Mouse (Mus musculus) heart, embryonic 14.5 days (tissue): ENCODE results near the gene Trim69. TPM values are rescaled to one million over a fixed set of nuclear protein-coding genes. Genes with fewer than 3 reads are reported as not detected.
"Not testable (repeated sequence)": the region's sequence is repeated elsewhere in the genome, so short reads cannot be mapped to it uniquely, and the experiment has no call there.

ENCODE experiments used
- ATAC-seq: fragments of 200-750 bp; cut with Nextera tagmentation; 2 replicates; pipeline ENCODE4 v1.8.0; 2017; ENCODE audit warnings: low read depth, moderate TSS enrichment; ENCODE audit not compliant: insufficient number of reproducible peaks, insufficient read depth, low FRiP score
- H3K27ac ChIP-seq, 2 experiments: fragments of 200-500 bp in 1 of 2; fragments of 300-500 bp in 1 of 2; sonication (generic) in 1 of 2; replicated peaks in 1 of 2; 2 replicates each; pipeline ENCODE4 v1.5.1; 2012 to 2014; ENCODE audit warnings: low read depth in 2 of 2, low read length in 2 of 2, control low read depth in 1 of 2, mild to moderate bottlenecking in 1 of 2, mixed read lengths in 1 of 2; ENCODE audit not compliant: control insufficient read depth in 1 of 2, insufficient read depth in 1 of 2
- H3K27me3 ChIP-seq: fragments of 300-500 bp; sonication (generic); 2 replicates; pipeline ENCODE4 v1.6.1; 2014; ENCODE audit warnings: mild to moderate bottlenecking, low read length, control low read depth; ENCODE audit not compliant: control insufficient read depth, insufficient read depth
- H3K36me3 ChIP-seq: fragments of 300-500 bp; sonication (generic); 2 replicates; pipeline ENCODE4 v1.6.1; 2014; ENCODE audit warnings: mild to moderate bottlenecking, control low read depth, low read length, mixed read lengths; ENCODE audit not compliant: control insufficient read depth, insufficient read depth
- H3K4me1 ChIP-seq, 2 experiments: fragments of 200-500 bp in 1 of 2; fragments of 300-500 bp in 1 of 2; sonication (generic) in 1 of 2; 2 replicates each; pipeline ENCODE4 v1.6.1; 2012 to 2014; ENCODE audit warnings: low read length in 2 of 2, control low read depth in 1 of 2, mixed read lengths in 1 of 2; ENCODE audit not compliant: control insufficient read depth in 2 of 2, insufficient read depth in 2 of 2
- H3K4me2 ChIP-seq: fragments of 300-500 bp; sonication (generic); 2 replicates; pipeline ENCODE4 v1.6.1; 2014; ENCODE audit warnings: mild to moderate bottlenecking, low read length
- H3K4me3 ChIP-seq, 2 experiments: fragments of 200-500 bp in 1 of 2; fragments of 300-500 bp in 1 of 2; sonication (generic) in 1 of 2; 2 replicates each; pipeline ENCODE4 v1.5.1; 2012 to 2014; ENCODE audit warnings: low read length in 2 of 2, mild to moderate bottlenecking in 2 of 2, control low read depth in 1 of 2, low read depth in 1 of 2, moderate library complexity in 1 of 2; ENCODE audit not compliant: control insufficient read depth in 1 of 2, insufficient read depth in 1 of 2
- H3K9ac ChIP-seq: fragments of 300-500 bp; sonication (generic); 2 replicates; pipeline ENCODE4 v1.6.1; 2014; ENCODE audit warnings: mild to moderate bottlenecking, low read length
- H3K9me3 ChIP-seq: fragments of 300-500 bp; sonication (generic); 2 replicates; pipeline ENCODE4 v1.6.1; 2016; ENCODE audit warnings: low read length, control low read depth; ENCODE audit not compliant: control insufficient read depth
- WGBS: fragments of 180-500 bp; shearing (Covaris S2); extraction: QIAGEN DNeasy Blood & Tissue Kit; methylation state at CpG from one replicate; pipeline ENCODE4 v1.1.7; 2014; 5-methylcytosine and 5-hydroxymethylcytosine counted together
- polyA plus RNA-seq: library from polyadenylated mRNA; unstranded; fragments of >200 nt; fragmentation: Nextera tagmentation; extraction: Ambion mirVana; gene quantifications from 2 replicates; pipeline ENCODE4 v1.2.1, GENCODE M21; 2014

Trim69 gene
- polyA plus RNA-seq, 1 experiment from 2014 or later: 0.15 TPM

- Histone ChIP-seq H3K4me2 (no peak overlapping the region), H3K9ac (no peak overlapping the region), H3K36me3 (no peaks in the 10 kb centered on the region), H3K4me3 (no peak overlapping the region), H3K9me3 (no peaks in the 10 kb centered on the region), H3K27me3 (no peaks in the 10 kb centered on the region), H3K27ac (no peak overlapping the region), H3K4me1 (no peaks in the 10 kb centered on the region)
- 86% methylated on average over 3 of the region's 3 CpGs for WGBS
- ATAC-seq: no peak
Observed at GRCm38 (mm10) chr2:122186751-122187150, 26.3 kb downstream of the Trim69 start.

GRCm38 (mm10) chr2:122191849-122192248 lies 31.3 kb downstream of the Trim69 start:
- Histone ChIP-seq H3K9ac (no peak overlapping the region), H3K4me2 (no peak overlapping the region), H3K4me1 (no peaks in the 10 kb centered on the region), H3K27me3 (no peaks in the 10 kb centered on the region), H3K4me3 (no peak overlapping the region), H3K9me3 (no peaks in the 10 kb centered on the region), H3K36me3 (no peaks in the 10 kb centered on the region), H3K27ac (no peak overlapping the region)
- no peak for ATAC-seq
- 58% methylated on average over 3 of the region's 3 CpGs for WGBS

GRCm38 (mm10) chr2:122194509-122194929 lies 34.0 kb downstream of the Trim69 start:
- Histone ChIP-seq H3K36me3 (no peaks in the 10 kb centered on the region), H3K4me3 (no peak overlapping the region), H3K9ac (no peak overlapping the region), H3K4me1 (no peaks in the 10 kb centered on the region), H3K27me3 (no peaks in the 10 kb centered on the region), H3K9me3 (no peaks in the 10 kb centered on the region), H3K27ac (no peak overlapping the region), H3K4me2 (no peak overlapping the region)
- 59% methylated on average over 1 of the region's 1 CpGs for WGBS
- no peak for ATAC-seq

- Histone ChIP-seq H3K4me2 (no peak overlapping the region), H3K9ac (no peak overlapping the region), H3K4me1 (no peaks in the 10 kb centered on the region), H3K36me3 (no peaks in the 10 kb centered on the region), H3K27me3 (no peaks in the 10 kb centered on the region), H3K9me3 (no peaks in the 10 kb centered on the region), H3K27ac (no peak overlapping the region), H3K4me3 (no peak overlapping the region)
- 32% methylated on average over 1 of the region's 1 CpGs for WGBS
- no peak for ATAC-seq
Observed at GRCm38 (mm10) chr2:122201501-122201900, 41.0 kb downstream of the Trim69 start.

- 48% methylated on average over 2 of the region's 2 CpGs for WGBS
Observed at GRCm38 (mm10) chr2:122206440-122207107, 46.1 kb downstream of the Trim69 start.

GRCm38 (mm10) chr2:122210534-122211228 lies 50.2 kb downstream of the Trim69 start:
- Histone ChIP-seq H3K9me3 (no peaks in the 10 kb centered on the region), H3K27ac (no peak overlapping the region), H3K4me1 (no peaks in the 10 kb centered on the region; a peak in 1 of 4 replicates), H3K9ac (no peak overlapping the region), H3K36me3 (no peaks in the 10 kb centered on the region), H3K4me3 (no peak overlapping the region), H3K4me2 (no peak overlapping the region), H3K27me3 (no peaks in the 10 kb centered on the region)
- 88% methylated on average over 3 of the region's 3 CpGs for WGBS
- ATAC-seq: no peak

More at GRCm38 (mm10) chr2:122206440-122207107, 46.1 kb downstream of the Trim69 start:
- Histone ChIP-seq H3K4me2 (no peak overlapping the region), H3K9me3 (no peaks in the 10 kb centered on the region), H3K4me3 (no peak overlapping the region), H3K27me3 (no peaks in the 10 kb centered on the region), H3K9ac (no peak overlapping the region), H3K27ac (no peak overlapping the region), H3K36me3 (no peaks in the 10 kb centered on the region), H3K4me1 (no peaks in the 10 kb centered on the region; a peak in 1 of 4 replicates)
- no peak for ATAC-seq

- not testable (repeated sequence) for H3K9ac ChIP-seq, H3K4me1 ChIP-seq, H3K9me3 ChIP-seq, H3K4me2 ChIP-seq, H3K27ac ChIP-seq, H3K4me3 ChIP-seq, H3K36me3 ChIP-seq, ATAC-seq, H3K27me3 ChIP-seq
- WGBS: 72% methylated on average over 4 of the region's 4 CpGs
Observed at GRCm38 (mm10) chr2:122217075-122217474, 56.6 kb downstream of the Trim69 start.
